Mouse (Mus musculus): ENCODE data around the gene Rtraf.
"Not testable (repeated sequence)": the region's sequence is repeated elsewhere in the genome, so short reads cannot be mapped to it uniquely, and the experiment has no call there.

Rtraf gene

GRCm38 (mm10) chr14:19823321-19824142, at the start of gene Rtraf:
TSS of gene Rtraf (minus strand) at chr14:19823824.
- DNase-seq = peak; percentile 96

GRCm38 (mm10) chr14:19867286-19867935, 43.8 kb upstream of the Rtraf start:
- DNase-seq = peak; percentile 23

GRCm38 (mm10) chr14:19865121-19865520, 41.5 kb upstream of the Rtraf start:
- not testable (repeated sequence) for DNase-seq

DNA sequence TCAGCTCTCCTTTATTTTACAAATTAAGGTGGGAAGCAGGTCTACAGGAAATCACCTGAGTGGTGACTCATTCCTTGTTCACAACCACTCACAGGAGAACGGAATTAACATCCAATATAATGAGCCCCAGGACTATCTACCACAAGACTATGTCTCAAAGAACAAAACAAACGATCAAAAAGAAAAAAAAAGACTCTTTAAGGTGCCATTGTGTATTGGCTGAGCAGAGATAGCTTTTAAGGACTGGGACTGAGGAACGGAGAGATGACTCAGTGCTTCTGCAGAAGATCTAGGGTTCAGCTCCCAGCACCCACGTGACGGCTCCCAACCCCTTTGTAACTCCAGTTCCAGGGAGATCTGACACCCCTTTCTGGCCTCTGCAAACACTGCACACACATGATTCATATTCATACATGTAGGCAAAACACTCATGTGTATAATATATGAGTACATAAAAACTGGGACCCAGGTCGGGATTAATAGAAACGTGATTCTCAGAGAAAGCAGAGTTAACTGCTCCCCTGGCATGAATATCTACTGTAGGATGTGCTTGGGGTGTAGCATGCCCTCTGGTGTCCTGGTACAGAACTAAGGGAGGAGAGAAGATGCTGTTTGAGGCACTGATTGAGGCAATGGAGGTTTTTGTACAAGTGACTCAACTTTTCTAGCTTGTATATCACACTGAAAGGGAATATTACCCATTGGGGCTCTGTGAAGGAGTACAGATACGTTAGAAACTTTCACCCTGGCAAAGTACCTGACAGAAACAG, 37.9 kb upstream of the Rtraf start:
- no peak for DNase-seq

- no peak for DNase-seq
Observed at GRCm38 (mm10) chr14:19860281-19860680, 36.7 kb upstream of the Rtraf start.

- peak; percentile 26 for DNase-seq
Observed at GRCm38 (mm10) chr14:19858808-19859776, 35.5 kb upstream of the Rtraf start.

DNA sequence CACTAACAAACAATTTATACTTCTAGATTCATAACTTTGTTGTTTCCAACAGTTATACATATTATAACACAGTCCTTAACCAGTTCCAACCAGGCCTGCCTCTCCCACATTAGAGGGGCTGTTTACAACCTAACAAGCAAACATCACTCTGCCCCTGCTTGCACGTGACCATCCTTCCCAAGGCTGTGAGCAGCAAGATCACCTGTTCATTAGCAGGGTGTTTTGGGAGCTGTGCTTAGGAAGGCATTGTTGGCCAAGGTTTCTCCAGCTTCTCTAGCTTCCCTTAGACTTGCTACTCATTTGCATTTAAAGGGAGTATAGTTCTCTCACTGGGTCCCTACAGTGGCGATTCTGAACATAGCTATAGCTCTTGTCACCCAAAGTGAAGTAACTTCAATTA, 34.7 kb upstream of the Rtraf start:
- no peak for DNase-seq

GRCm38 (mm10) chr14:19853471-19853870, 29.8 kb upstream of the Rtraf start:
- DNase-seq = no peak

DNA sequence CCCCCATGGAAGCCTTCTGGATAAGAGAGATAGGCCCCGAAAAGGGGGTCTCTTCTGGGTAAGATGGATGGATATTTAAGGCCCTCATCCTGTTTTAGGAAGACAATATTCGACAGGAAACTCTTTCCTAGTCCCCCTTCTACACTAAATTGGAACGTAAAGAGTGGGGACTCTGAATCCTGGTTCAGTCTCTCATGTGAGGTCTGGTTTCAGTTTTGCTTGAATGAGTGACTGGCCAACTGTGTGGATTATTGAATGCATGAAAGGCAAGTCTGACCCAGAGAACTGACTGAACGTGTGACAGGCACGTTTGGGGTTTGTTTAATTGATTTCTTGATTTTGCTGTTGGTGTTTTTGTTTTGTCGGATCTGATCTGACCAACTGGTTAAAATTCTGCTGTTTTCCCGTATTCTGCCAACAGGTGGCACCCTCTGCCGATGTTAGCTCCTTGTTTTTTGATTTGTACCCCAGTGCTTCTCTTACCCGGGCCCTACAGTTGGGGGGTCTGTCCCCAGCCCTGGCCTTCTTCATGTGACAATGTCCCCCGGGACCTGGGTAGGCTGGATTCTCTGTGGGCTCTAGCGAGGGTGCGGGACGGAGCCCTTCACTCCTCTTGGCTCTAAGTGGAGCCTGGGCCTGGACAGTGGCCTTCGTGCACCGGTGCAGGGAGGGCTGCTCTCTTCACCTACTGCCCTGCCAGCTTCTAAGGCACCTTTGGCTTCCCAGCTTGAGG, 16.1 kb upstream of the Rtraf start:
- DNase-seq = peak; percentile 78

DNA sequence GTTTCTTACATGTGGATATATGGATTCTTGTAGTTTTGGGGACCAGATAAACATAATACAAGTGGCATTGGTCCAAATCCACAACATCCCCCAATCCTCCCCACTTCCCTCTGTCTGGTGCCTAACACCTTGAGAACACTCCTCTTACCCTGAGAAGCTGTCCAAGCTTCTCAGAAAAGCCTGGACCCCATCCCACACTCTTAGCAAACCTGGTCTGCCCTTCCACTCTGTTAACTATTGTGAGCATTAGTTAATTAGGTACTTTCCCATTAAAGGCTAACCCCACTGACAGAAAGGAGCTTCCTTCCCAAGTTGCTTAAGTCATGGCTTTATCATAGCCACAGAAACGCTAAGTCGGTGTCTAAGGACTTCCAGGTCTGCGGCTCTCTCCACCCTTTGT, 12.7 kb upstream of the Rtraf start:
- no peak for DNase-seq

GRCm38 (mm10) chr14:19825481-19825880, 1.9 kb upstream of the Rtraf start:
- no peak for DNase-seq

DNA sequence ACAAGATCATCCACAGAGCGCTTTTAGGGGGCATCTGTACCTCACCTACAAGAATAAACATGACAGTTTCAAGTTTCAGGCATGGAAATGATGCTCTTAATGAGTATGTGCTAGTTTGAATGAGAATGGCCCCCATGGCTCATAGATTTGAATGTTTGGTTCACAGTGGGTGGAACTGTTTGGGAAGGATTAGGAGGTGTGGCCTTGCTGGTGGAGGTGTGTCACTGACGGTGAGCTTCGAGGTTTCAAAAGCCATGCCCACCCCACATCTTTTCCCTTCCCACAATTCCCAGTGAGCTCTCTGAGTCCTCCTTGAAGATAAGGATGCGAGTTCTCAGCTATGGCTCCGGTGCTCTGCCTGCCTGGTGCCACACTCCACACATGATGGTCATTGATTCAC, 1.9 kb downstream of the Rtraf start:
- DNase-seq = no peak

DNA sequence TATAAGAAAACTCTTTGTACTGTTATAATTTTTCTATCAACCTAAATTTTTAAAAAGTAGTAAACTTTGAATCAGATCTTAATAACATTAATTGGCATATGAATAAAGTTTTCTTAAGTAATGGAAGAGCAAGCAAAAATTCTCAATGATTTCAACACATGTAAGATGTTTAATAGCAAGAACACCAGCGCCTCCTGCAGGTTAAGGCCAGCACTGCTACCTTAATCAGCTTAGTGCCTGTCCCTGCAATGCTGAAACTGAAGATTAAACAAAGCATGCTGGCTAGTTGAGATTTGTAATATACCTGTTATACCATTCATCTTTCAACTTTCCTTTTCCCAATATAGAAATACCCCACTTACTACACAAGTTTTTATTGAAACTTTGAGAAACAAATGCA, 5.7 kb downstream of the Rtraf start:
- DNase-seq = peak; percentile 86

GRCm38 (mm10) chr14:19813061-19813460, 10.6 kb downstream of the Rtraf start:
- DNase-seq = peak; percentile 21

DNA sequence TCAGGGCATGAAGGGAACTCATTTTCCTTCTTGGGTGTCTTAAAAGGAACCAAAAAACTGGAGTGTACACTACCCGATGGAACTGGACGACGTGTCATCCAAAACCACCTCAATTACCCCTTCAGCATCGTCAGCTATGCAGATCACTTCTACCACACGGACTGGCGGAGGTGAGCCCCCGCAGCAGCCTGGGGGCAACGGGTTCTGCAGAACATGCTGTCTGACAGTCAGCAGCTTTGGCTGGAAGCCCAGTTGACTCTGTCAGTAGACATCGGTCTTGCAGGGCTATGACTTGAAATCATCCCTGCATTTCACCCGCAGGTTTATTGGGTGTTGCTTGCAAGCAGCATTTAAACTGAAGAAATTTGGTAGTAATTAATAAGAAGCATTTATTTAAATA, 13.7 kb downstream of the Rtraf start:
- peak; percentile 20 for DNase-seq

DNA sequence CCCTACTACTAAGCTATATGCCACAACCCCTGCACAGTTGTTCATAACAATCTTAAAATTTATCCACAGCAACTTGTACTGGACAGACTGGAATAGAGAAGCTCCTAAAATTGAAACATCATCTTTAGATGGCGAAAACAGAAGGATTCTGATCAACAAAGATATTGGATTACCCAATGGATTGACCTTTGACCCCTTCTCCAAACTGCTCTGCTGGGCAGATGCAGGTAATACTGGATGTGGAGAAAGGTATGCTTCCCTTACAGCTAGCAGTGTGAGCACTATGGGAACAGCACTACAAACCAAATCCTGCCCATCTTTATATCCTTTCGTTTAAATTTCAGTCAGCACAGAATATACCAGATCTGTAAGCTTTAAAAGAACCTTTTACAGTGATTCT, 15.8 kb downstream of the Rtraf start:
- DNase-seq = no peak

DNA sequence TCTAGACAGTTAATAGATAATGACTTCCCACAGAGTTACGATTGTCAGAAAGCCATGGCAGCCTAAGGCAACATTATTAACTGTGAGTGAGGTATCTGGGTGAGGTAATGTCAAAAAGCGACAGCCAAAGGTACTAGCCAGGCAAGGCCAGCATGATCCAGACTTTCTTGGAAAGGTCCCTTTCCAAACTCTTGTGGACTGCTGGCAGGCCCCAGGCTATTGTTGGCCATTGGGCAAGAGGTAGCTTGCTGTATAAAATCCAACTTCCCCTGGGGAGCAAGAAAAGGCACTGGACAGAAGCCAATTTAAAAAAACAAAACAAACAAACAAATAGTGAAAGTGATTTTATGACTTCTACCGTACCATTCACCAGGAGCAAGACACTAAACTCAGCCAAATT, 16.3 kb downstream of the Rtraf start:
- no peak for DNase-seq

GRCm38 (mm10) chr14:19803623-19804022, 20.0 kb downstream of the Rtraf start:
- DNase-seq = no peak

DNA sequence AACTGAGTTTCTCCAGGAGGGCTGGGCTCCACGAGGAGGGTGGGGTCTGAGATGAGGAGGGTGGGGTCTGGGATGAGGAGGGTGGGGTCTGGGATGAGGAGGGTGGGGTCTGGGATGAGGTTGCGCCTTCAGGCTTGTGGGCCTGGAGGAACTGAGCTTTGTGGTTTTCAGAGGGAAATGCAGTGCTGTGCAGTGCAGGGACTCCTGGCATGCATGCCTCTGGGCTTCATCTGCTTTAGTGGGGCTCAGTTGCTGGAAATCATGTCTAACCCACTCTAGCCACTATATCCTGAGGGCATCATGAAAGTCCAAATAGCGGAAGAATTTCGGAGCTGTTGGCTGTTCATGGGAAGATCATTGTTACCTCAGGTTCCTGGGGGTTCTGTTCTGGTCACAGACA, 20.4 kb downstream of the Rtraf start:
- no peak for DNase-seq

DNA sequence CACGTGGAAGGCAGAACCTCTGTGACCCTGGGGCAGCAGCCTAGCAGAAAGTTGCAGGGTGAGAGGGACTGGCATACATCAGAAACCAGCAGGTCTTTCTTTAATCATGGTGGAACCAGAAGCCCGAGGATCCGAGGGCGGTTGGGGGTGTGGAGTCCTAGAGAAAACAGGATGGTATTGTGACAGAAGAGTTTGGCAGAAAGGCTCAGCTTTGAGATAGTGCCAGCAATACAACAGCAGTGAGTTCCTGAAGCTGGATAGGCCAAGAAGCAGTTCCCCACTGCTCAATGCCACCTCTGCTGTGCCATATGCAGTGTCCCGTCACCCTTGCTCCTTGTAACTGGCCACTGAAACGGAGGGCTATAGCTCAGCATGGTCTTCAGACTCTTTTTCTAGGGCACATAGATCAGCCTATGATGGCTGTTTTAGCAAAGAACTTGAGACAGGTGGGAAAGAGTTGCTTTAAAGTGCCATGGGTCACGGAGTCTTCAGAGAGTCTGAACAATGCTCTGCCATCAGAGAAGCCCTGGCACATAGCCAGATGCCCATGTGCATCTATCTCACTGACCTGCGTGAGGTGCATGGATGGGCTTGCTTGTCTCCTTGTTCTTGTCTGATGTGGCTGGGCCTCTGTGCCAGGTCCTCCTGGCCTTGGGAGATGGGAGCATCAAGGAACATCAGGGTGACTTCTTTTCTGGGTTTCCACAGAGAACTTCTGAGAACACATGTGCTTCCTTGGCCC, 22.0 kb downstream of the Rtraf start:
- DNase-seq = no peak

- DNase-seq = no peak
Observed at GRCm38 (mm10) chr14:19800485-19800884, 23.1 kb downstream of the Rtraf start.
